Mouse (Mus musculus) layer of hippocampus, adult 2 months (tissue): ENCODE measurements around the gene Cstf2t. TPM values are rescaled to one million over a fixed set of nuclear protein-coding genes. Genes with fewer than 3 reads are reported as not detected.

ENCODE experiments used
- DNase-seq, 2 experiments: peaks; one replicate each; pipeline ENCODE4 v3.0.0; 2022; ENCODE audit warnings: low spot score in 2 of 2
- H3K27ac ChIP-seq: fragments of 200-600 bp; 2 replicates; pipeline ENCODE4 v1.8.1; 2022
- H3K4me3 ChIP-seq: fragments of 200-600 bp; 2 replicates; pipeline ENCODE4 v1.8.1; 2022; ENCODE audit warnings: mild to moderate bottlenecking
- CTCF ChIP-seq: fragments of 200-600 bp; conservative IDR thresholded peaks from 2 replicates; pipeline ENCODE4 v1.8.1; 2022; ENCODE audit warnings: antibody characterized with exemption, mild to moderate bottlenecking, moderate library complexity
- total RNA-seq, 2 experiments: library from RNA; stranded (reverse); gene quantifications; 2 replicates each; pipeline ENCODE4 v1.2.3; 2021

The Cstf2t gene
- total RNA-seq, 2 experiments from 2014 or later: 76.5 to 80.4 TPM

DNA sequence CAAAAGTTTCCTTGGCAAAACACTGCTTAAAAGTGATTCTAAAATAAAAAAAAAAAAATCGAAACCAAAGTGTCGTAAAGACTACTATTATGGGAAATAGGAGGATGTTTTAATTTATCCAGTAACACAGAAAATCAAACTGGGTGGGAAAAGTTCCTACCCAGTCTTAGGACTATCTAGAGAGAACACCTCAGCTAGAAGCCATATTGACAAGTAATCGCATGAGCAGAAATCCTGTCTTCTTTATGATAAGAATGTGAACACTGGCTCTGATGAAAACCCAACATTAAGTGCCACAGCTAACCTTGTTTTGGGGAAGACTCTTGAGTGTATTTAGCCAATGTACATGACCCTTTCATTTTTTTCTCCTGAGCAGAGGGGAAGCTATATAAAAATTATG lies 15.2 kb downstream of the Cstf2t start:
- no peak for TF ChIP-seq CTCF
- Histone ChIP-seq H3K4me3 (no peak overlapping the region), H3K27ac (no peak overlapping the region)
- no peak for DNase-seq

DNA sequence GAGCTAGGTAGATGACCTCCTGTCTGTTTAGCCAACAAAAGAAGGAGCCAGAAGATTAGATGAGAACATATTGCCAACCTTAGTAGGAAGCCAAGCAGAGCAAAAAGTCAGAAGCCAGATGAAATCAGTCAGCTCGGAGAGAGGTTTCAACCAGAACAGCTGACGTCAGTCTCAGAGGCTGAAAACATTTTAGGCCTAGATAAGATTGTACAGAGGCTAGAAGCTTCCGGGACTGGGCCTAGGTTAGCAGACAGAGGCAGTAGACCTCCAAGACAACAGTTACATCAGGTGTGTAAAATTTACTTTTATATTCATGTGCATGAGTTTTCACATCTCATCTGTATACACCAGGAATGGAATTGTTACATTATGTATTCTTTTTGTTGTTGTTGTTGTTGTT lies 16.7 kb downstream of the Cstf2t start:
- DNase-seq: no peak
- Histone ChIP-seq H3K27ac (no peak overlapping the region), H3K4me3 (no peak overlapping the region)
- no peak for TF ChIP-seq CTCF

DNA sequence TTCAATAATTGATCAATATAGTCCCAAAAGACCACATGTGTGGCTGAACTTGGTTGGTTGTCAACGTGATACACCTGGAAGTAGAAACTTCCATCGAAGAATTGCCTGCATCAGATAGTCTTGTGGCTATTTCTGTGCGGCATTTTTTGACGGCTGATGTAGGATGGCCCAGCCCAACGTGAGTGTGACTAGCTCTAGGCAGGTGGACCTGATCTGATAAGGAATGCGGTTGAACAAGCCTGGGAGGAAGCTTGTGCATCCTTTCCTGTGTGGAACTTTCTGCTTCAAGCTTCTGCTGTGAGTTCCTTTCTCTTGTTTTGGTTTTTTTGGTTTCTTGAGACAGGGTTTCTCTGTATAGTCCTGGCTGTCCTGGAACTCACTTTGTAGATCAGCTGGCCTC lies 22.1 kb downstream of the Cstf2t start:
- Histone ChIP-seq H3K27ac (no peak overlapping the region), H3K4me3 (no peak overlapping the region)
- no peak for DNase-seq
- no peak for TF ChIP-seq CTCF

DNA sequence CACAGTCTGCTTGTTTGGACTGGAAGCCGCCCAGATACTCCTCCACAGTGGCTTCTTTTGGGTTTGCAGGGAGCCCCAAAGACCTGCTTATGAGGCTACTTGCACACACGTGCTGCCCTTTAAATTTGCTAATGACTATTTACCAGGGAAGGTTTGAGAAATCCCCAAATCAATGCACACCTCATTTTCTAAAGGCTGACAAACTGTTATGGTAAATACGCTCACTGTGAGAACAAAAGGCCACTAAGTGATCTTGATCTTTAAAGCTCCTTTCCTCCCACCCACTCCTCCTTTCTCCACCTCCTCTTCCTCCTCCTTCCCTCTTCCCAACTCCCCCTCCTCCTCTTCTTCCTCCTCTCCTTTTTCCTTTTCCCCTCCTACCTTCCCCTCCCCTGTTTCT lies 23.4 kb downstream of the Cstf2t start:
- no peak overlapping the region for H3K27ac ChIP-seq
- H3K4me3 ChIP-seq: no peak overlapping the region
- no peak for DNase-seq
- TF ChIP-seq CTCF: no peak

DNA sequence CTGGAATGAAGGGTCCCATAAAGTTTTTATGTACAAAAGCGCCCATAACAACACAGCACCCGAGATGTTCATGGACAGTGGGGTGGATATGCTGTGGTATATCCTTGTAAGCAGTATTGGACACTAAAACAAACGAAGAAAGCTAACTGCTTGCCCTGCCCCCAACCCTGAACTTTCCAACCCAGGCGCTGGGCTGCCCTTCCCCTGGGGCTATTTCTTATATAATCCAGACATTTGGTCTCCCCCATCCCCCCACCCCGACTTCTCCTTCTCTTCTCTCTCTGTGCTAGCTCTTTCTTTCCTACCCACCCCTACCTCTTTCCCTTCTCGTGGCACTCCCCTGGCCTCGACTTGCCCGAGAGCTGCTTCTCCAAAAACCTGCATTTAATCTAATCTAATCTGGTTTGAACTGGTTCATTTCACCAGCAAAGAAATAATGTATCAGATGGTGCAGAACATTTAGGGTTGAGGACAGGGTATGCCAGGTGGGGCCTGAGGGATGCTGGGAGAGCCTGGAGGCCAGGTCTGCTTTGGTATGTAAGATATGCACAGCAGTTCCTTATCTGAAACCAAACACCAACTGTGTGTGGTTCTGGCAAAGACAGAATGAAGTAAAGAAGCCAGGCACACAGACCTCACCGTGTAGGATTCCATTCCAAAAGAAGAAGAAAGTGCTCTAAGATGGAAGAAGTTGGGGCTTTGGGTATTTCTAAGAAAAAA lies 24.4 kb downstream of the Cstf2t start:
- no peak overlapping the region for H3K27ac ChIP-seq
- DNase-seq: no peak
- no peak overlapping the region for H3K4me3 ChIP-seq
- TF ChIP-seq CTCF: no peak

DNA sequence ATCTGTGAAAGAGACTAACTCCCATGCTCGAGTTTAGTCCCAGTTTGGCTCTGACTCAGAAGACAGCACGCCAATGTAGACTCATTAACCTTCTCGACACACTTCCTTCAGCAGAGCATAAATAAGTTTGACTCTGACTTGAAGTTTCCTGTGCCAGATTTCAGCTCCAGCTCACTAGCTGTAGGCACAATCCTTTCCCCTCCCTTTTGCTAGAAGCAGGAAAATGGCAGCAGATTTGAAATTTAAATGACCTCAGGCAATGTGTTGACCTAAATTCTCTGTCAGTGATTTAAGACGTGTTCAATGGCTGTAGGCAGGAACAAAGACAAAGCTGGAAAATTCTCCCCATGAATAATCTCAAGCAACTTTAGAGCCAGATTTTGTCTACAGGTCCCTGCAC lies 32.1 kb downstream of the Cstf2t start:
- no peak for TF ChIP-seq CTCF
- DNase-seq: peak in 1 of 2 experiments; percentile 18
- no peak overlapping the region for H3K4me3 ChIP-seq
- H3K27ac ChIP-seq: no peak overlapping the region

DNA sequence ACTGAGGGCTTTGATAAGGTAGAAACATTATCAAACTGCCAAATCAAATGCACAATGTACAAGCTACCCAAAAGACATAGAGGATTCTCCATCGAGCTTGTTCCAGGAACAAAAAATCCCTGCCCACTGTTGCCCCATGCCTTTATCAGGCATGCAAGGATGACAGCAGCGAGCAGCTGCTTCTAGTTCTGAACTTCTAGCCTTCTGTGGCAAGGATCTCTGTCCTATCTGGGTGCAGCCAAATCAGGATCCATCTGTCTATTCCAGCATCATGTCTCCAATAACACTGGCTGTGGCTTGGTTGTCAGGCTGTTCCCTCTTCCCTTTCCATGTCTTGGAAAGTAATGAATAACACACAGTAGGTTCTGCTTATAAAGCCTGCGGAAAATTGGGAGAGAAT lies 42.0 kb downstream of the Cstf2t start:
- peak in 1 of 2 experiments; percentile 13 for DNase-seq
- peak overlapping the region; percentile 62 for H3K27ac ChIP-seq
- H3K4me3 ChIP-seq: no peak overlapping the region
- no peak for TF ChIP-seq CTCF

DNA sequence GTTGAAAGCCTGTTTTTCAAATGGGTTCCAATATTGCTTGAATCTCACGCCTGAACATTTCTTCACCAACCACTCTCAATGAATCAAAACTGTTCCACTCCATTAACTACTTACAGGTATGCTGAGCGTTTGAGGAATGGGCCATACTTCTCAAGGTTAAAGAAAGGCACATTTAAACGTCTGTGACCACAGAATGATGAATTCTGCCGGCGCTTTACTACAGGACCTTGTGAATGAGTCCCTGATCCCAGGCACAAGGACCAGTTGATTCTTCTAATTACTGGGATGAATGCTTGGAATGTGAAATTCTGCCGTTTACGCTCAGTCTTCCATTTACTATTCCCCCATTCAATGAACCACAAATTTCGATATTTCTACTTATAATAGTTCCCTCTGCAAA lies 50.0 kb downstream of the Cstf2t start:
- H3K27ac ChIP-seq: no peak overlapping the region
- DNase-seq: no peak
- H3K4me3 ChIP-seq: no peak overlapping the region
- no peak for TF ChIP-seq CTCF

DNA sequence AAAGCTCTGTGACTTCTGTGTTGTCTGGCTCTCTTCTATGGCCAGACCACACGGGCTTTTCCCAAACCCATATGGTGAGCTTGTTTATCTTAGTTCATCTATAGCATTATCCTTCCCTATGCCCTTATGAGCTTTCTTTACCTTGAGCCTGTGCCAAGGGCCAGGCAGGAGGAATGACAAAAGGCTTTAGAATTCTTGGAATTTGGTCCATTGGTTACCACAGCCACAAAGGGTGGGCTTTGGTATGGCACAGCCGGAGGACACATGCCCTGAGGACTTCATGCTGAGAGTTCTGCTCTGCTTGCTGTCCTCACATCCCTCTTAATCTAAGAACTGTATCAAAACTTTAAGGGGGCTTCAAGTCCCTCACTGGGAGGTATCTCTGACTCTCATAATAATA lies 53.7 kb downstream of the Cstf2t start:
- TF ChIP-seq CTCF: no peak
- no peak overlapping the region for H3K4me3 ChIP-seq
- no peak overlapping the region for H3K27ac ChIP-seq
- DNase-seq: no peak
